Mouse (Mus musculus) erythroblast, embryonic 14.5 days (primary cell): Measurements from ENCODE around the gene Ubl4b.

Experiments
- GATA1 ChIP-seq: IDR thresholded peaks from 2 replicates; pipeline ENCODE4 v1.6.1; 2012; ENCODE audit warnings: low read length, inconsistent platforms, mixed read lengths
- TAL1 ChIP-seq: IDR thresholded peaks from 3 replicates; pipeline ENCODE4 v1.6.1; 2012; ENCODE audit warnings: low read length, inconsistent platforms, mixed read lengths

DNA sequence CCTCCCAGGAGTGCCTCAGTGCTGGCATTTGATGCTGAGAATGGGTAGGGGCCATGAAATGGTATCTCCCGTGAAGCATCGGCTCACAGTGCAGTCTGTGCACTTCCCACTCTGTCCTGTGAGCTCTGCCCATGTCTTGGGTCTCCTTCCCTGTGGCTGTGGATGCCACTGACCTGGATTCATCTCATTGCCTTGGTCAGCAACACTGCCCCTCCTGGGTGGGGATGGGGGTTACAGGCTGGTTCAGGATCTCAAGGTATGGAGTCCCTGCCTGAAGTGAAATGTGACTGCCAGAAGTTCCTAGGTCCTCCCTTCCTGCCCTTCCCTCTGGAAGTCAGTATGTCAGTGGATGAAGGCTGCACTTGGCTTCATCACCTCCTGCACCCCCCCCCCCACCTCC is 7.2 kb upstream of the Ubl4b start:
- TF ChIP-seq GATA1 (no peak), TAL1 (no peak)
